In the genomic region with DNA sequence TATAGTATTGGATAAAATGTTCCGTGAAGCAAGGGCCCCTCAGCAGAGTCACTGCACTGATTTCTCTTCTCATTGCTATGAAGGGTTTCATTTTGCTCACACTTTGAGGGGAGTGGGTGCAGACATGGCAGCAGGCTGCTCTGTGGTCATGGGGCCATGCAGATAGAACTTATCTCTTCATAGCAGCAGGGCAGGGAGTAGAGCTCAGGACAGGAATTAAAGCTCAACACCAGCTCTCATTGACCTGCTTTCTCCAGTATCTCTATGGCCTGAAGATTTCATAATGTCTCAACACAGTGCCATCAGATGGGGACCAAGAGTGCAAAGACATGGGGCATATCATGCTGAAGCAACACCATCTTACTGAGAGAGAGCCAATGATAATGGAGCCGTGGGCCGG, we compare ENCODE assay signal across 21 mouse cellular contexts.
"Had no signal": no experiment of that assay in that cellular context is flagged by ENCODE, and none has a peak within 500 bp of the region (broad histone marks: within the 10 kb centered on the region; RNA-seq: fewer than 3 reads in every experiment).

No protein-coding gene starts in this region.

- H3K9ac ChIP-seq: limb, embryonic 13.5 days; lung, embryonic 14.5 days had no signal

- H3K4me2 ChIP-seq: limb, embryonic 13.5 days; lung, embryonic 14.5 days; midbrain, embryonic 11.5 days had no signal

- H3K9me3 ChIP-seq: limb, embryonic 10.5 days; limb, embryonic 13.5 days; megakaryocyte, embryonic 14.5 days had no signal

- ATAC-seq: intestine, postnatal 0 days; lung, postnatal 0 days had no signal

- H3K4me3 ChIP-seq: layer of hippocampus, adult 2 months; limb, embryonic 10.5 days; limb, embryonic 13.5 days; megakaryocyte, embryonic 14.5 days had no signal

- H3K4me1 ChIP-seq: limb, embryonic 10.5 days had no signal

- DNase-seq: kidney, adult 2 months; kidney, postnatal 25 days; layer of hippocampus, adult 9-11 months; lung, embryonic 14.5 days; midbrain, embryonic 14.5 days; right cerebral cortex, adult 18-20 months; right cerebral cortex, postnatal 14 days; right cerebral cortex, postnatal 4 days; thymus, adult 2 months; thymus, postnatal 14 days; thymus, postnatal 4 days had no signal

- H3K27ac ChIP-seq: kidney, postnatal 0 days; layer of hippocampus, adult 2 months; limb, embryonic 10.5 days; limb, embryonic 13.5 days; macrophage; stomach, postnatal 0 days had no signal
